Mouse (Mus musculus) gastrocnemius, postnatal 14 days (tissue): ENCODE results near the gene Dedd2. TPM values are rescaled to one million over a fixed set of nuclear protein-coding genes. Genes with fewer than 3 reads are reported as not detected.

Experiments
- DNase-seq: peaks from one replicate; pipeline ENCODE4 v3.0.0; 2021; ENCODE audit warnings: mixed read lengths
- intact Hi-C: fragments of 180-260 bp; cut with DNase I; formaldehyde crosslinking; loops from one replicate; pipeline ENCODE4 v1.15.1; 2025; ENCODE audit warnings: low total_unique reads
- total RNA-seq, 2 experiments: library from RNA; stranded (reverse); gene quantifications; 2 replicates each; pipeline ENCODE4 v1.2.3; 2021

The Dedd2 gene
- total RNA-seq, 2 experiments from 2014 or later, result 5.7 to 8.7 TPM

- intact Hi-C loops, result loop anchor here (10.0 kb wide), 1 partner anchor 67 kb away; the partner anchor contains the start of gene Megf8
- DNase-seq, result no peak
Measured at GRCm38 (mm10) chr7:25248018-25248647, 27.7 kb upstream of the Dedd2 start.

- intact Hi-C loops, result loop anchor here (10.0 kb wide), 1 partner anchor 67 kb away; the partner anchor contains the start of gene Megf8
Measured at GRCm38 (mm10) chr7:25247498-25247897, 27.1 kb upstream of the Dedd2 start.

DNA sequence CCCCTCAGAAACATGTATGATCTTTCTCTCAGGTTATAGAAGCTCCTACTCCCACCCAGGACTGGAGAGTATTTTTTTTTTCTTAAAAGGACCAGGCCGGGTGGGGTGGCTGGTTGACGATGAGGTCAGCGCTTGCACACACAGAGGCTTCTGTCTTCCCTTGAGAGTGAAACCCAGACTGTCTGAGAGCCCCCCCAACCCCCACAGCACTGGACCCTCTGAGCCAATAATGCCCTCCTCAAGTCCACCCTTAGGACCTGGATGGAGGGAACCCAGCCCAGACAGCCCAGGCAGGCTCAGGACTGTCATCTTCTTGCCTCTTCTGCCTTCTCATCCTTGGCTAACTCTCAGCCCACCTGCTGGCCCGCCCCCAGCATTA, 26.3 kb upstream of the Dedd2 start:
- no peak for DNase-seq
- intact Hi-C loops, result loop anchor here (10.0 kb wide), 1 partner anchor 68 kb away; the partner anchor contains the start of gene Megf8

More at GRCm38 (mm10) chr7:25247498-25247897, 27.1 kb upstream of the Dedd2 start:
- no peak for DNase-seq

GRCm38 (mm10) chr7:25246079-25246758, 25.8 kb upstream of the Dedd2 start:
- DNase-seq, result no peak
- intact Hi-C loops, result loop anchor here (10.0 kb wide), 1 partner anchor 69 kb away; the partner anchor contains the start of gene Megf8

DNA sequence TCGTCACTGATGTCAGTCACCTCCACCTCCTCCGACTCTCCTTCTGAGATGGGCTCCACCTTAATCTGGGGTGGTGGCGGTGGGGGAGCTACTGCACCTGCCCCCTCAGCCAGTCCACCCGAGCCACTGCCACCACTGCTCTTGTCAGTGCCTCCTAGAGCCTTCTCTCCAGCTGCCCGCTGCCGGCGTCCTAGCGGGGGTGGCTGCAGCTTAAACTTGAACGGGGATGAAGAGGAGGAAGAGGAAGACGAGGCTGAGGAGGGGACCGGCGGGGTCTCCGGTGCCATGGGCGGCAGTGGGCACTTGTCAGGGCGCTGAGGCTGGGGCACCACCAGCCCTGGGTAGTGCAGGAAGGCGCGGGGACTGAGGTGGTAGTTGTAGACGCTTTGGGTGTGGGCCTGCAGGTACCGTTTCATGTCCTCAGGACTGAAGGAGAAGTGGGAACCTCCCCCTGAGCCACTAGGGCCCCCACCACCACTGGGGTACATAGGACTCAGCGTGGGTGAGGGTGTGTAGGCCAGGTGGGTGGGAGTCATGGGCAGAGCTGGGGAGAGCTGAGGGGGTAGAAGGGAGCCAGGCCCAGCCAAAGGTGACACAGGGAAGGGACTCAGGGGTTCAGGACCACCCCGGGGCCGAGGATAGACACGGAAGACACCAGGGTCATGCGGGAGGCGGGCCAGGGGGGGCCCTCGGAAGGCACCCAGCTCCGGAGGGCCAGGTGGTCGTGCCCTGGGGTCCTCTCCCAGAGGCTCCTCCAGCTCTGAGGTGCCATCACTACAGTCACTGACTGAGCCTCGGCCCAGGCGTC, 24.4 kb upstream of the Dedd2 start:
- intact Hi-C loops, result loop anchor here (5.0 to 10.0 kb wide), 2 partner anchors 33 to 70 kb away; partner anchors contain the start of gene Megf8
- DNase-seq, result no peak

GRCm38 (mm10) chr7:25243361-25243760, 22.9 kb upstream of the Dedd2 start:
- DNase-seq, result no peak
- intact Hi-C loops, result loop anchor here (5.0 to 10.0 kb wide), 2 partner anchors 34 to 71 kb away; partner anchors contain the start of gene Megf8

DNA sequence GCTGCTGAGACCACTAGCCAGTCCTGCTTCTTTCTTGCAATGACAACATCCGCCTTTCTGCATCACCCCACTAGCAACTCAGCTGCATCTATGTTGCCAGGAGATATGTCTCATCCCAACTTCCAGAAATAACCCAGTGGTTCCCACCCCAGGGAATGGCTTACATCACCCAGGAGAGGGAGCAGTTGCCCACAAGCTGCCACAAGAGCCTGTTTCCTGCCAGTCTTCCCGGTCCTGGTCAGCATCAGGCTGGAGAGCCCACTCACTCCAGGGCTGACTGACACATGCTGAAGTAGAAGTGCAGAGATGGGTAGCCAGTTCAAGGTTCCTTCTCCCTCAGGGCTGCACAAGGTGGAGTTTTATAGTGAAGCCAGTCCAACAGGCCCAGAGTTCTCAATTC, 20.6 kb upstream of the Dedd2 start:
- intact Hi-C loops, result loop anchor here (5.0 to 10.0 kb wide), 2 partner anchors 36 to 74 kb away; partner anchors contain the start of gene Megf8
- peak; percentile 62 for DNase-seq

- intact Hi-C loops, result loop anchor here (5.0 to 10.0 kb wide), 2 partner anchors 37 to 74 kb away; partner anchors contain the start of gene Megf8
- no peak for DNase-seq
Measured at GRCm38 (mm10) chr7:25240631-25241030, 20.2 kb upstream of the Dedd2 start.

DNA sequence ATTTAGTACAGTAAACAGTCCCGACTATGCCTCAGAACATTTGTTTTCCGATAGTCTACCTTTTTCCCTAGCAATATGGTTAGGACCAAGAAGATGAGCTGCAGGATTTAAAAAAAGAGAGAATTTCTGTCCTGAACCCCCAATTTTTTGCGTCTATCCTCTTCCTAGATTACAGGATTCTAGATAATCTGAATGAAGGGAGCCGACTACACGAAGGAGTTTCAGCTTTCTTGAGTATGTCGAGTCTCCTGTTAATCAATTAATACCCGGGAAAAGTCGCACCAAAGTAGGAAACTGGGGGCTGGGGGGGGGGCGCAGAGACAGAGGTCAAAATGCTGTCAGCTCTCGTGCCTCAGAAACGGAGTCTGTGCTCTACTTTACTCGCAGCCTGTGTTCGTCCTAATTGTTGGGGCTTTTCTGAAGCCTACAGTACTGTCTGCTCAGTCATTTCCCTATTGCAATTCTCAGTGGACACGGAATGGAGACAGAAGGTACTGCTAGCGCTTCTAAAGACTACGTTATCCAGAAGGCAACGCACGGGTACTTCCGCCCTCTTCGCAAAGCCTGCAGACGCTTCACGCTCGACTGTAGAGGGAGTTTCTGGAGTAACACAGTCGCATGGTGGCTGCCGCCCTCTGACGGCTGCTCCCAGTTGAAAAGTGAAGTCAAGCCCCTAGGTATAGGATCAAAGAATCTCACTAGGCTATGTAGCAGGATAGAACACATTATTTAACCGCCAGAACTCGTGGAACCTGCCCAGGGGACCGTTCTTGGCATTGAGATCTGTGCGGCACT, 18.6 kb upstream of the Dedd2 start:
- peak; percentile 82 for DNase-seq
- intact Hi-C loops, result no loop called here

DNA sequence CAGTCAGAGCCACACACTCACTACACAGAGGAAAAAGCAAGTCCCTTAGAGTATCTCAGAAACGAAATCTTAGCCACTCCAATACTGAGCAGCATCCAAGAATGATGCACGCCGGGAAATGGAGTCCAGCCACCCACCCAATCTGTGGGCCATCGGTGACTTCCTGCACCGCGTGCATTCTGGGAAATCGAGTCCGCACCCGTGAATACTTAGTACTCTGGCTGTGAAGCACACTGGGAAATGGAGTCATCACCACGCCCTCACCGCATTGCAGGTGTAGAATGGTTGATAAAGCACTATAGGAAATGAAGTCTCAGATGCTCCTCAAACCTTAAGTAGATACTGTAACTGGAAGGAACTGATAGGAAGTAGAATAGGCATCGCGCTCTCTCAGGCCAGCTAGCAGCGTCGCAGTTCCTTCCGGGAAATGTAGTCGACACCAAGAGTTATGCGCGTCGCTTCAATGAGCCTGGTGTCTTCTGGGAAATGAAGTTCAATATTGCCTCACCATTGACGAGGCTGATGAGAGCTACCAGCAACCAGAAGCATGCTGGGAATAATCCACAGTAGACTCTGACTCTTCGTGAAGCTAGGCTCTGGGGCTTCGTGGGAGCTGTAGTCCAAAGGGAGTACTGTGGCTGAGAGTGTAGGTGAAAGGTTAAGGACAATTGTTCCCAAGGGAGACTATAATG, 17.7 kb upstream of the Dedd2 start:
- intact Hi-C loops, result no loop called here
- peak; percentile 91 for DNase-seq

DNA sequence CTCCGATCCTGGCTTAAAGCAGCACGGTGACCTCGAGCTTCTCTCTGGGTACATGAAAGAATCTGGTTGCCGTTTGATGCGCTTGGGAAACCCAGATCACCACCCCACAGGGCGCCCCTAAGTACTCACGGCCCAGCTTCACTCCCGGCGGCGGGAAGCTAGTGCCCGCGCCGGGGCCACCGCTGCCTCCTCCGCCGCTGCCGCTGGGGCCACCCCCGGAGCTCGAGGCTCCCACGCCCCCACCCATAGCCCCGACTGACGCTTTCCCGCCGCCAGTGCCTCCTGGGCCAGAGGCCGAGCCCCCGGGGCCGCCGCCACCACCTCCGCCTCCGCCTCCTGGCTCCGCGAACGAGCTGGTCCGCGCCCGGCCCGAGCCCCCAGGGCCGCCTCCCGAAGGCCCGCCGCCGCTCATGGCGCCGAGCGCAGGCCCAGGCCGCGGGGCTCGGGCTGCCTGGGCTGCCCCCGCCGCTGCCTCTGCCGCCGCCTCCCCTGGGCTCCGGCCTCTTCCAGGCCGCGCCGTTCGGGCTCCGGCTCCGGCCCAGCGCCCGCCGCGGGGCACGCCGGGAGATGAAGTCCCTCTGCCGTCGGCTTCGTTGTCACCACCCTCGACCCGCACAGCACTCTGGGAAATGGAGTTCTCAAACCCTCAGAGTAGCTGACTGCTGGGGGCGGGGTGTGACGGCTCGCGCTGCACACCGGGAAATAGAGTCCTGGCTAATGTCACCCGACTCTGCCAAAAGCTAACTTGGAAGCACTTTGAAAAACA, 17.0 kb upstream of the Dedd2 start, which contains the start of gene Gsk3a:
Gene Gsk3a (minus strand): TSS at position 603 of the 766 bp plus-strand sequence.
- peak; percentile 99 for DNase-seq
- intact Hi-C loops, result no loop called here

DNA sequence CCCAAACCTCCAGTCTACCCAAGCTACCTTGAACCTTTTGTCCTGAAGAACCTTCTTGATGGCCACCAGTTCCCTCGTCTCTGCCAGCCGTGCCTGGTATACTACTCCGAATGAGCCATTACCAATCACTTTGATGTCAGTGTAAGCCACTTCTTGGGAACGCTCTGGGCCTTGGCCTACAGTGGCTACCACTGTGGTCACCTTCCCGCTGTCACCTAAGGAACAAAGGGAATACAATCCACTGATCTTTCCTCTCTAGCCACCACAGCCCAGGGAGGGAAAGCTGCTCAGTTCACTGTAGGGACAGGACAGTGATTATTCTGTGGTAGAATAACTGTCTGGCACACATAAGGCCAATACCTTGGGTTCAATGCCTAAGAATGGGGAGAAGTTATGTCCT, 15.1 kb upstream of the Dedd2 start:
- intact Hi-C loops, result no loop called here

GRCm38 (mm10) chr7:25233061-25233460, 12.6 kb upstream of the Dedd2 start:
- no peak for DNase-seq
- intact Hi-C loops, result no loop called here

More for the DNA sequence above, 15.1 kb upstream of the Dedd2 start:
- no peak for DNase-seq

DNA sequence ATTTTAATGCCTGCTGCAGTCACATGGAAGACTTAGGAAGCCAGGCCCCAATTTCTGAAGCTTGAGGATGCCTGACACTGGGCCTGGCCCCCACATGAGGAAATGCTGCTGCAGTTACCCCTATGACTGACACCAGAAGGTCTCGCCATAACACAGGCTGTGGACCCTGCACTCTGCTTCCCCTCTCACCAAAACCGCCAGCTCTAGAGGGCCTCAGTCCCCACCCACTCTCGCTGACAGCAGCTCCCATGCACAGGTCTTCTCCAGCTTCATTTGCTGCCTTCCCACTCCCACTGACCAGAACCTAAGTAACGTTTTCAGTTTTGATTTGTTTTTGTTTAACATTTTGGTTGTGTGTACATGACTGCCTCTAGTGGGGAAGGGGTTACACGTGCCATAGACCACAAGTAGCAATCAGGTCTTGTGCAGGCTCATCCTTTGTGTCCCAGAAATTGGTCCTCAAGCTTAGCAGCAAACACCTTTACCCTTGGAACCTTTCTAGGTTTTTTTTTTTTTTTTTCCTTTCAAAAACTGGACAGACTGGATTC, 11.8 kb upstream of the Dedd2 start:
- no peak for DNase-seq
- intact Hi-C loops, result no loop called here

DNA sequence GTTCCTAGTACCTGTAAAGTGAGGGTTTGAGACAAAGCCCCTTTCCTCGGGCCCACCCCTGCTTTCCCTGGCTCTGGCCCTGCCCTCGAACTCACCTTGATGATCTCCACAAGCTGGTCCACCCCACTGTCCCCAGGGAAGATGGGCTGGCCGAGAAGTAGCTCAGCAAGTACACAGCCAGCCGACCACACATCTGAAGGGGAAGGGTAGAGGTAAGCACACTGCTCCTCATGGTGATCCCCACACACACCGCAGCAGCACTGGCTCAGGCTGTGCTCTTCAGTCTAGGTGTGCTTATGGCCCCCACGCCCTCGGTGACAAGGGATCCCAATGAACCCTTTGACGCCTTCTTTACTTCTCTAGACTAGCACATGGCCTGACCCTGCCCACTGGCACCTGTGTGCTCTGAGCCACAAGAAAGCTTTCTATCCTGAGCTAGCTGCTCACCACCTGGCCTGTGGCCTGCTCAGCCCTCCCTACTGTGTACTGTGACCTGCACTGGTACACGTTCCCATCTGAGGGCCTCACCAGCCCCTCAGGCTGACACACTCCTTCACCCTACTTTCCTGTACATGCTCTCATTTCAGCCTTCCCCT, 10.4 kb upstream of the Dedd2 start:
- intact Hi-C loops, result no loop called here

DNA sequence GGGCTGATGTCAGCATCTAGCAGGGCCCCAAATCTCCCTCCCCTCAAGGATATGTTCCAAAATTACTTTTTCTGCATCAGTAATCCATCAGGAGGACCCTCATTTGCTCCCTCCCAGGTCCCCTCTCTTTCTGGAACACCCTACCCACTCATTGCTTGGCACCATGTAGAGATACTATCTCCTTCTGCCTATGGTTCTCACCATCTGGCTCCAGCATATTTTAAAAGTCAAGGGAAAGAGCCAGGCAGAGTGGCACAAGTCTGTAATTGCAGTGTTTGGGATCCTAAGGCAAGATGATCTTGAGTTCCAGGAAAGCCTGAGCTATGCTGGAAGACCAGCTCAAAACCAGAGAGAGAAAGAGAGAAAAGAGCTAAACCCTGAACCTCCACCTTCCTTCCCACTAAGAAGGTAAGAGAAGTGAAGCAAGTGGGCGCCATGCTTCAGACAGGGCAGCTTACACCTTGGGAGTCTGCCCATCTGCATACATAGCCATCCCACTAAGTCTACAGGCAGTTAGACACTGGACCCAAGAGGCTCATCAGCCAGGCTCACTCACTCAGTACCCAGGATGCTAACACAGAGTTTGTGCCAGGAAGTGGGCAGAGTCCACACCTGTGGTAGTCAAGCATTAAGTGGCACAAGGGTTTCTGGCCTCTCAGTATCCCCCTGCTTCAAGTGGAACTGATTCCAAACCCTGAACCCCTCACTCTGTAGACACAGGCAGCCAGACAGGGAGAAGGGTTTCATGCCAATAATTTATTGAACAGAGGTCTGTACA, 7.3 kb upstream of the Dedd2 start:
- intact Hi-C loops, result no loop called here
- no peak for DNase-seq

More for the DNA sequence above, 10.4 kb upstream of the Dedd2 start:
- no peak for DNase-seq
